Mouse (Mus musculus): ENCODE data around the gene Lama5. TPM values are rescaled to one million over a fixed set of nuclear protein-coding genes. Genes with fewer than 3 reads are reported as not detected.

Lama5 gene
- polyA plus RNA-seq, 1 experiment, result 47.4 TPM

- Histone ChIP-seq H3K27me3 (ENCODE audit: control insufficient read depth, insufficient read depth, insufficient read length) (no peaks in the 10 kb centered on the region), H3ac (ENCODE audit: control insufficient read depth, insufficient read length, low read depth) (no peak overlapping the region), H3K79me2 (ENCODE audit: control insufficient read depth, insufficient read depth) (peaks cover 71% of the 10 kb centered on the region), H3K36me3 (ENCODE audit: control insufficient read depth, insufficient read depth) (peaks cover 16% of the 10 kb centered on the region), H3K79me3 (ENCODE audit: low read depth) (peaks cover 27% of the 10 kb centered on the region), H3K4me3 (ENCODE audit: insufficient read depth, poor library complexity, severe bottlenecking) (no peak overlapping the region)
- TF ChIP-seq FOSL1 (IDR thresholded peaks at IDR 0.05; ENCODE audit: insufficient read depth, low read length, poor library complexity, severe bottlenecking) (no peak), CTCF (IDR thresholded peaks at IDR 0.05; ENCODE audit: control insufficient read depth, insufficient read depth, insufficient read length) (no peak), MYOD1 (IDR thresholded peaks at IDR 0.05; ENCODE audit: control insufficient read depth, insufficient read length, low read depth) (no peak)
These were observed 8.7 kb downstream of the Lama5 start for GRCm38 (mm10) chr2:180216921-180217320.

GRCm38 (mm10) chr2:180215951-180216350, 9.7 kb downstream of the Lama5 start:
- H3K79me2 ChIP-seq (ENCODE audit: control insufficient read depth, insufficient read depth), result peaks cover 67% of the 10 kb centered on the region
- H3K79me3 ChIP-seq (ENCODE audit: low read depth), result peaks cover 24% of the 10 kb centered on the region
- H3ac ChIP-seq (ENCODE audit: control insufficient read depth, insufficient read length, low read depth), result no peak overlapping the region
- peaks cover 16% of the 10 kb centered on the region for H3K36me3 ChIP-seq (ENCODE audit: control insufficient read depth, insufficient read depth)
- no peaks in the 10 kb centered on the region for H3K27me3 ChIP-seq (ENCODE audit: control insufficient read depth, insufficient read depth, insufficient read length)
- no peak overlapping the region for H3K4me3 ChIP-seq (ENCODE audit: insufficient read depth, poor library complexity, severe bottlenecking)
- TF ChIP-seq MYOG (IDR thresholded peaks at IDR 0.05; ENCODE audit: control insufficient read depth, extremely low read depth, insufficient read length) (no peak), USF1 (IDR thresholded peaks at IDR 0.05; ENCODE audit: low read depth) (no peak), FOSL1 (IDR thresholded peaks at IDR 0.05; ENCODE audit: insufficient read depth, low read length, poor library complexity, severe bottlenecking) (no peak), MAX (IDR thresholded peaks at IDR 0.05) (no peak), CEBPB (IDR thresholded peaks at IDR 0.05; ENCODE audit: low read depth) (no peak), CTCF (IDR thresholded peaks at IDR 0.05; ENCODE audit: control insufficient read depth, insufficient read depth, insufficient read length) (no peak), MYOD1 (IDR thresholded peaks at IDR 0.05; ENCODE audit: control insufficient read depth, insufficient read length, low read depth) (no peak)

- TF ChIP-seq CEBPB (IDR thresholded peaks at IDR 0.05; ENCODE audit: low read depth) (no peak), MYOG (IDR thresholded peaks at IDR 0.05; ENCODE audit: control insufficient read depth, extremely low read depth, insufficient read length) (no peak), MYOD1 (IDR thresholded peaks at IDR 0.05; ENCODE audit: control insufficient read depth, insufficient read length, low read depth) (no peak), CTCF (IDR thresholded peaks at IDR 0.05; ENCODE audit: control insufficient read depth, insufficient read depth, insufficient read length) (no peak), FOSL1 (IDR thresholded peaks at IDR 0.05; ENCODE audit: insufficient read depth, low read length, poor library complexity, severe bottlenecking) (no peak), USF1 (IDR thresholded peaks at IDR 0.05; ENCODE audit: low read depth) (no peak), MAX (IDR thresholded peaks at IDR 0.05) (no peak)
- Histone ChIP-seq H3ac (ENCODE audit: control insufficient read depth, insufficient read length, low read depth) (peak overlapping the region; percentile 31), H3K27me3 (ENCODE audit: control insufficient read depth, insufficient read depth, insufficient read length) (no peaks in the 10 kb centered on the region), H3K36me3 (ENCODE audit: control insufficient read depth, insufficient read depth) (peaks cover 10% of the 10 kb centered on the region), H3K79me2 (ENCODE audit: control insufficient read depth, insufficient read depth) (peaks cover 70% of the 10 kb centered on the region), H3K4me3 (ENCODE audit: insufficient read depth, poor library complexity, severe bottlenecking) (no peak overlapping the region), H3K79me3 (ENCODE audit: low read depth) (peaks cover 26% of the 10 kb centered on the region)
These were observed 10.6 kb downstream of the Lama5 start for GRCm38 (mm10) chr2:180215011-180215461.

- peaks cover 28% of the 10 kb centered on the region for H3K79me3 ChIP-seq (ENCODE audit: low read depth)
- H3K79me2 ChIP-seq (ENCODE audit: control insufficient read depth, insufficient read depth), result peaks cover 71% of the 10 kb centered on the region
- no peak for TF ChIP-seq USF1 (IDR thresholded peaks at IDR 0.05; ENCODE audit: low read depth)
- no peak for TF ChIP-seq CEBPB (IDR thresholded peaks at IDR 0.05; ENCODE audit: low read depth)
- TF ChIP-seq CTCF (IDR thresholded peaks at IDR 0.05; ENCODE audit: control insufficient read depth, insufficient read depth, insufficient read length), result no peak
- no peak for TF ChIP-seq MAX (IDR thresholded peaks at IDR 0.05)
- no peak for TF ChIP-seq MYOD1 (IDR thresholded peaks at IDR 0.05; ENCODE audit: control insufficient read depth, insufficient read length, low read depth)
- no peak for TF ChIP-seq FOSL1 (IDR thresholded peaks at IDR 0.05; ENCODE audit: insufficient read depth, low read length, poor library complexity, severe bottlenecking)
- no peak for TF ChIP-seq MYOG (IDR thresholded peaks at IDR 0.05; ENCODE audit: control insufficient read depth, extremely low read depth, insufficient read length)
- H3K4me3 ChIP-seq (ENCODE audit: insufficient read depth, poor library complexity, severe bottlenecking), result no peak overlapping the region
- no peaks in the 10 kb centered on the region for H3K27me3 ChIP-seq (ENCODE audit: control insufficient read depth, insufficient read depth, insufficient read length)
- no peak overlapping the region for H3ac ChIP-seq (ENCODE audit: control insufficient read depth, insufficient read length, low read depth)
- H3K36me3 ChIP-seq (ENCODE audit: control insufficient read depth, insufficient read depth), result peaks cover 5% of the 10 kb centered on the region
These were observed 11.2 kb downstream of the Lama5 start for GRCm38 (mm10) chr2:180214352-180214978.

GRCm38 (mm10) chr2:180212255-180212654, 13.4 kb downstream of the Lama5 start:
- TF ChIP-seq MYOG (IDR thresholded peaks at IDR 0.05; ENCODE audit: control insufficient read depth, extremely low read depth, insufficient read length) (no peak), MYOD1 (IDR thresholded peaks at IDR 0.05; ENCODE audit: control insufficient read depth, insufficient read length, low read depth) (no peak), USF1 (IDR thresholded peaks at IDR 0.05; ENCODE audit: low read depth) (no peak), CTCF (IDR thresholded peaks at IDR 0.05; ENCODE audit: control insufficient read depth, insufficient read depth, insufficient read length) (no peak), FOSL1 (IDR thresholded peaks at IDR 0.05; ENCODE audit: insufficient read depth, low read length, poor library complexity, severe bottlenecking) (no peak), MAX (IDR thresholded peaks at IDR 0.05) (no peak)
- peaks cover 76% of the 10 kb centered on the region for H3K79me2 ChIP-seq (ENCODE audit: control insufficient read depth, insufficient read depth)

More at GRCm38 (mm10) chr2:180212255-180212654, 13.4 kb downstream of the Lama5 start:
- Histone ChIP-seq H3K79me3 (ENCODE audit: low read depth) (peaks cover 31% of the 10 kb centered on the region), H3K27me3 (ENCODE audit: control insufficient read depth, insufficient read depth, insufficient read length) (no peaks in the 10 kb centered on the region), H3K4me3 (ENCODE audit: insufficient read depth, poor library complexity, severe bottlenecking) (no peak overlapping the region), H3ac (ENCODE audit: control insufficient read depth, insufficient read length, low read depth) (no peak overlapping the region), H3K36me3 (ENCODE audit: control insufficient read depth, insufficient read depth) (peaks cover 6% of the 10 kb centered on the region)

Measured in C2C12 (cell line).